17 mouse cellular contexts compared by ENCODE assay signal in the genomic region with DNA sequence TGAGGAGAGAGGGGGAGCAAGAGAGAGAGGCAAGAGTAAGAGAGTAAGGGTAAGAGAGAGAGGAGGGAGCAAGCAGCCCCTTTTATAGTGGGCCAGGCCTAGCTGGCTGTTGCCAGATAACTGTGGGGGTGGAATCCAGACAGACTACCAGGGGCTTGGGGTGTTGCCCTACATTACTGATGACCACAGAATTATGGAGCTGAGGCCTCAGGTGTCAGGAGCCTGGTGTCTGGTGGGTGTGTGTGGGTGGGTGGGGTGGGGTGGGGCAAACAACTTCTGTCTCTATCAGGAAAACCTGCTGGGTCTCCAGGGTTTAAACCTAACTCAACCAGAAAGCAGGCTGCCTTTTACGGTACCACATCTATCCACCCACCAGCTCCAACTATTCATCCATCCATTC. TPM values are rescaled to one million over a fixed set of nuclear protein-coding genes. Genes with fewer than 3 reads are reported as not detected.
"Had no signal": no experiment of that assay in that cellular context is flagged by ENCODE, and none has a peak within 500 bp of the region (broad histone marks: within the 10 kb centered on the region; RNA-seq: fewer than 3 reads in every experiment).

No protein-coding gene starts in this region.

- H3K27ac ChIP-seq: midbrain, embryonic 10.5 days; midbrain, embryonic 12.5 days; midbrain, embryonic 15.5 days; neural tube, embryonic 12.5 days; stomach, embryonic 15.5 days; stomach, postnatal 0 days had no signal

- H3K4me2 ChIP-seq: lung, embryonic 14.5 days; midbrain, embryonic 12.5 days; midbrain, embryonic 15.5 days; neural tube, embryonic 12.5 days; stomach, embryonic 15.5 days had no signal

- DNase-seq: lung, adult 18-20 months; lung, embryonic 14.5 days; lung, postnatal 10 days; lung, postnatal 4 days; right cerebral cortex, postnatal 14 days; thymus, adult 2 months; thymus, postnatal 25 days; thymus, postnatal 4 days had no signal

- H3K27me3 ChIP-seq: stomach, embryonic 15.5 days had no signal

- ATAC-seq: midbrain, embryonic 15.5 days had no signal

- H3K4me1 ChIP-seq: midbrain, embryonic 12.5 days; midbrain, embryonic 15.5 days; neural tube, embryonic 12.5 days; stomach, embryonic 15.5 days had no signal

- H3K9me3 ChIP-seq: midbrain, embryonic 10.5 days; midbrain, embryonic 12.5 days; midbrain, embryonic 15.5 days; neural tube, embryonic 12.5 days; stomach, embryonic 15.5 days had no signal

- H3K9ac ChIP-seq: lung, embryonic 14.5 days; midbrain, embryonic 12.5 days; midbrain, embryonic 15.5 days; neural tube, embryonic 12.5 days; stomach, embryonic 15.5 days had no signal

- H3K36me3 ChIP-seq: midbrain, embryonic 10.5 days; midbrain, embryonic 12.5 days; midbrain, embryonic 15.5 days; neural tube, embryonic 12.5 days; stomach, embryonic 15.5 days had no signal

- H3K4me3 ChIP-seq: midbrain, embryonic 10.5 days; midbrain, embryonic 12.5 days; midbrain, embryonic 15.5 days; neural tube, embryonic 12.5 days; stomach, embryonic 15.5 days had no signal

RNA-seq across cellular contexts. Expression of gene Pglyrp2, which starts 53.2 kb away (rescaled TPM):
- polyA plus RNA-seq: lung, embryonic 16.5 days; midbrain, embryonic 10.5 days; midbrain, embryonic 12.5 days; midbrain, embryonic 15.5 days; midbrain, postnatal 0 days; neural tube, embryonic 12.5 days; neural tube, embryonic 14.5 days had no signal
